ENCODE assay signal across 9 mouse cellular contexts in the genomic region with DNA sequence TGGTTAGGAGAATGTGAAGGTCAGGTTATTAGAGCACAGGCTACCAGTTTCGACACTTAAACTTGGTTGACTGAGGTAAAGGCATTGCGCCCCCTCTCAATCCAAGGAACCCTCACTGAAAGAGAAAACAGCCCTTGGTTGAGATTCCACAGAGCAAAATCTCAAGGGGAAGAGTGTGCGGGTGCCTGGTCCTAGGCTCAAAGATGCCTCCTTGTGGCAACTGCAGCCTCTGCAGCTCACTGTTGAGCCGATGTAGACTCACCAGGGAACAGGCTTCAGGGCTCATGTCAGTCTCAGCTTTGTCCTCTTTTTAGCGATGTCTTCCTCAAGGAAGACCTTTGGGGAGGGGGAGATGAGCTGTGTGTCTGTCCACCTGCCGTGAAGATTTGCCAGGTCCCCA.
DNase-seq lines count a peak whose midpoint lies in the region; TF ChIP-seq lines count a peak whose summit lies in the region.
"Had no signal": no experiment of that assay in that cellular context is flagged by ENCODE, and none has a peak within 500 bp of the region (broad histone marks: within the 10 kb centered on the region; RNA-seq: fewer than 3 reads in every experiment).

No protein-coding gene starts in this region.

- H3K4me3 ChIP-seq in lung, adult 2 months (replicated peaks; ENCODE audit: extremely low read depth, low read depth, low read length), result no peak overlapping the region
- H3K4me3 ChIP-seq: limb, embryonic 15.5 days had no signal

- intact Hi-C loops in heart, postnatal 25 days (cut with DNase I), result loop anchor here (2.0 to 5.0 kb wide), 6 partner anchors 59 to 454 kb away; a partner anchor contains a TSS

- no peak for TF ChIP-seq POLR2A in lung, adult 2 months (IDR thresholded peaks at IDR 0.05; ENCODE audit: borderline replicate concordance, extremely low read depth, low read depth, low read length)

- peak; percentile 87 for TF ChIP-seq CTCF in lung, adult 2 months (IDR thresholded peaks at IDR 0.05; ENCODE audit: insufficient read depth, low read length)

- H3K4me1 ChIP-seq in lung, adult 2 months (ENCODE audit: control insufficient read depth, insufficient read depth, low read length), result no peaks in the 10 kb centered on the region
- H3K4me1 ChIP-seq: limb, embryonic 15.5 days had no signal

- DNase-seq in heart, adult 11 months, result peak; percentile 95
- no peak for DNase-seq in heart, postnatal 25 days (ENCODE audit: low spot score)
- peak; percentile 52 to 54 for DNase-seq in adrenal gland, adult 18-20 months (ENCODE audit: low spot score in 2 of 2)
- DNase-seq in embryo, embryonic 11 days, result peak; percentile 68
- DNase-seq in heart, adult 9 months (ENCODE audit: low spot score in 2 of 2), result peak; percentile 32 to 46
- peak; percentile 69 to 73 for DNase-seq in kidney, postnatal 25 days
- peak; percentile 32 for DNase-seq in lung, adult 2 months
- peak; percentile 47 for DNase-seq in skeletal muscle tissue, adult 2 months (ENCODE audit: low read depth, low spot score)

- WGBS in lung, adult 2 months, result 35% methylated on average over 6 of the region's 6 CpGs
